ENCODE assay signal across 7 mouse cellular contexts in genomic region chr1:51697265-51698192, GRCm38 (mm10).
DNase-seq lines count a peak whose midpoint lies in the region; ATAC-seq and TF ChIP-seq lines count a peak whose summit lies in the region.

No protein-coding gene starts in this region.

- 36% methylated on average over 19 of the region's 19 CpGs for WGBS in kidney, adult 2 months
- 18% methylated on average over 19 of the region's 19 CpGs for WGBS in lung, postnatal 0 days
- WGBS in stomach, embryonic 16.5 days: 18% methylated on average over 19 of the region's 19 CpGs

- peak overlapping the region; percentile 36 for H3K4me2 ChIP-seq in lung, postnatal 0 days (replicated peaks; ENCODE audit: low read depth, low read length)
- peak overlapping the region; percentile 42 for H3K4me2 ChIP-seq in stomach, embryonic 16.5 days (ENCODE audit: low read depth, low read length)

- DNase-seq in embryo, embryonic 11 days: peak; percentile 75
- DNase-seq in heart, adult 9 months (ENCODE audit: low spot score in 2 of 2): peak; percentile 46 to 61
- DNase-seq in kidney, adult 2 months: peak; percentile 38
- DNase-seq in lung, postnatal 0 days (ENCODE audit: low spot score): peak; percentile 25
- DNase-seq in natural killer cell, adult 2 months (ENCODE audit: low spot score in 2 of 2): no peak

- H3K9ac ChIP-seq in lung, postnatal 0 days (replicated peaks; ENCODE audit: low read depth): no peak overlapping the region
- H3K9ac ChIP-seq in stomach, embryonic 16.5 days (ENCODE audit: low read length): no peak overlapping the region

- TF ChIP-seq POLR2A in kidney, adult 2 months (IDR thresholded peaks at IDR 0.05; ENCODE audit: low read depth, low read length): no peak

- TF ChIP-seq CTCF in kidney, adult 2 months (conservative IDR thresholded peaks at IDR 0.05; ENCODE audit: insufficient read depth, insufficient read length, low read depth, low read length): no peak
- TF ChIP-seq CTCF in lung, postnatal 0 days (IDR thresholded peaks at IDR 0.05): no peak

- H3K36me3 ChIP-seq in kidney, adult 2 months (ENCODE audit: control insufficient read depth, insufficient read depth, low read length): no peaks in the 10 kb centered on the region
- no peaks in the 10 kb centered on the region for H3K36me3 ChIP-seq in lung, postnatal 0 days (ENCODE audit: insufficient read depth, low read length)
- H3K36me3 ChIP-seq in stomach, embryonic 16.5 days (ENCODE audit: control insufficient read depth, insufficient read depth, low read length): no peaks in the 10 kb centered on the region

- no peak for TF ChIP-seq EP300 in lung, postnatal 0 days (IDR thresholded peaks at IDR 0.05)

- ATAC-seq in lung, postnatal 0 days: no peak
- ATAC-seq in stomach, embryonic 16.5 days (ENCODE audit: insufficient read depth, low FRiP score): no peak

- no peaks in the 10 kb centered on the region for H3K9me3 ChIP-seq in lung, postnatal 0 days (ENCODE audit: low read length)
- H3K9me3 ChIP-seq in stomach, embryonic 16.5 days (replicated peaks; ENCODE audit: control insufficient read depth, low read length): no peaks in the 10 kb centered on the region

- no peaks in the 10 kb centered on the region; the same call in 1 of the 2 replicates for H3K4me1 ChIP-seq in brown adipose tissue, adult 24 weeks (ENCODE audit: control insufficient read depth, insufficient read depth, insufficient read length, low read length)
- no peaks in the 10 kb centered on the region for H3K4me1 ChIP-seq in kidney, adult 2 months (ENCODE audit: control insufficient read depth, insufficient read depth, low read length)
- H3K4me1 ChIP-seq in lung, postnatal 0 days (ENCODE audit: insufficient read depth, low read depth, low read length): no peaks in the 10 kb centered on the region
- no peaks in the 10 kb centered on the region for H3K4me1 ChIP-seq in stomach, embryonic 16.5 days (ENCODE audit: control insufficient read depth, insufficient read depth, low read length)

- H3K27ac ChIP-seq in brown adipose tissue, adult 24 weeks (replicated peaks; ENCODE audit: low read depth, low read length): 0 out of 2 replicates have a peak overlapping the region, but pooled peaks have one; percentile 2
- no peak overlapping the region for H3K27ac ChIP-seq in kidney, adult 2 months (ENCODE audit: insufficient read depth, low read depth, low read length)
- H3K27ac ChIP-seq in lung, postnatal 0 days (ENCODE audit: low read length): no peak overlapping the region
- H3K27ac ChIP-seq in stomach, embryonic 16.5 days (ENCODE audit: low read length): no peak overlapping the region

- peak overlapping the region; percentile 39; the same call in 1 of the 2 replicates for H3K4me3 ChIP-seq in brown adipose tissue, adult 24 weeks (ENCODE audit: insufficient read depth, low read depth, low read length)
- no peak overlapping the region for H3K4me3 ChIP-seq in kidney, adult 2 months (ENCODE audit: insufficient read depth, low read depth, low read length)
- H3K4me3 ChIP-seq in lung, postnatal 0 days (ENCODE audit: low read depth, low read length): no peak overlapping the region
- H3K4me3 ChIP-seq in stomach, embryonic 16.5 days (replicated peaks; ENCODE audit: low read length): 0 out of 2 replicates have a peak overlapping the region, but pooled peaks have one; percentile 12

- no peaks in the 10 kb centered on the region for H3K27me3 ChIP-seq in kidney, adult 2 months (replicated peaks; ENCODE audit: control insufficient read depth, insufficient read depth, low read length)
- no peaks in the 10 kb centered on the region for H3K27me3 ChIP-seq in lung, postnatal 0 days (replicated peaks; ENCODE audit: insufficient read depth, low read length)
- no peaks in the 10 kb centered on the region for H3K27me3 ChIP-seq in stomach, embryonic 16.5 days (ENCODE audit: control insufficient read depth, insufficient read depth, low read length)

Comparison
In these comparisons a context has a peak if more than half of its experiments do, and no peak if none do; other contexts are left out.
1. H3K4me3 ChIP-seq: peak in brown adipose tissue, adult 24 weeks (single experiment) and stomach, embryonic 16.5 days (single experiment); none in kidney, adult 2 months (single experiment) and lung, postnatal 0 days (single experiment).
2. DNase-seq: peak in embryo, embryonic 11 days (single experiment), heart, adult 9 months (2 of 2), kidney, adult 2 months (single experiment) and lung, postnatal 0 days (single experiment); none in natural killer cell, adult 2 months (0 of 2).